Mouse (Mus musculus) ES-CJ7 (cell line): ENCODE measurements around the gene Asxl2.

Experiments used
- DNase-seq: peaks from one replicate; pipeline ENCODE4 v3.0.0; 2011; ENCODE audit warnings: low read depth, low spot score

Asxl2 gene

GRCm38 (mm10) chr12:3546121-3546658, 119.5 kb downstream of the Asxl2 start:
- no peak for DNase-seq

- DNase-seq: no peak
These were observed 120.1 kb downstream of the Asxl2 start for GRCm38 (mm10) chr12:3546781-3547180.

- no peak for DNase-seq
These were observed 120.8 kb downstream of the Asxl2 start for GRCm38 (mm10) chr12:3547506-3547905.

- DNase-seq: no peak
These were observed 121.3 kb downstream of the Asxl2 start for GRCm38 (mm10) chr12:3547911-3548310.

- DNase-seq: no peak
These were observed 122.0 kb downstream of the Asxl2 start for GRCm38 (mm10) chr12:3548582-3549211.

GRCm38 (mm10) chr12:3550280-3550679, 123.6 kb downstream of the Asxl2 start:
- DNase-seq: peak; percentile 83
